Mouse (Mus musculus) forebrain, embryonic 10.5 days (tissue): ENCODE measurements around the gene Nfe2l2. TPM values are rescaled to one million over a fixed set of nuclear protein-coding genes. Genes with fewer than 3 reads are reported as not detected.
"Not testable (repeated sequence)": the region's sequence is repeated elsewhere in the genome, so short reads cannot be mapped to it uniquely, and the experiment has no call there.

Experiments
- DNase-seq: peaks from one replicate; pipeline ENCODE4 v3.0.0-alpha.2; 2017; ENCODE audit warnings: low spot score; ENCODE audit errors: extremely low spot score
- H3K27ac ChIP-seq: fragments of 300-500 bp; sonication (generic); 2 replicates; pipeline ENCODE4 v1.5.1; 2016; ENCODE audit warnings: mild to moderate bottlenecking
- H3K27me3 ChIP-seq: fragments of 300-500 bp; sonication (generic); 2 replicates; pipeline ENCODE4 v1.6.1; 2016; ENCODE audit warnings: mild to moderate bottlenecking; ENCODE audit not compliant: poor library complexity, severe bottlenecking
- H3K36me3 ChIP-seq: fragments of 300-500 bp; sonication (generic); replicated peaks from 2 replicates; pipeline ENCODE4 v1.6.1; 2016; ENCODE audit warnings: mild to moderate bottlenecking, moderate library complexity
- H3K4me1 ChIP-seq: fragments of 300-500 bp; sonication (generic); 2 replicates; pipeline ENCODE4 v1.6.1; 2016
- H3K4me3 ChIP-seq: fragments of 300-500 bp; sonication (generic); 2 replicates; pipeline ENCODE4 v1.5.1; 2016; ENCODE audit warnings: mild to moderate bottlenecking, moderate library complexity
- H3K9me3 ChIP-seq: fragments of 300-500 bp; sonication (generic); 2 replicates; pipeline ENCODE4 v1.6.1; 2016; ENCODE audit warnings: mild to moderate bottlenecking, moderate library complexity
- WGBS: fragments of 180-500 bp; shearing (Covaris S2); methylation state at CpG from one replicate; pipeline ENCODE4 v1.1.7; 2016; 5-methylcytosine and 5-hydroxymethylcytosine counted together
- polyA plus RNA-seq: library from polyadenylated mRNA; unstranded; fragments of >200 nt; fragmentation: Nextera tagmentation; extraction: Ambion mirVana; gene quantifications from 2 replicates; pipeline ENCODE4 v1.2.1, GENCODE M21; 2016

Gene Nfe2l2
- polyA plus RNA-seq, 1 experiment from 2014 or later: 23.8 TPM

DNA sequence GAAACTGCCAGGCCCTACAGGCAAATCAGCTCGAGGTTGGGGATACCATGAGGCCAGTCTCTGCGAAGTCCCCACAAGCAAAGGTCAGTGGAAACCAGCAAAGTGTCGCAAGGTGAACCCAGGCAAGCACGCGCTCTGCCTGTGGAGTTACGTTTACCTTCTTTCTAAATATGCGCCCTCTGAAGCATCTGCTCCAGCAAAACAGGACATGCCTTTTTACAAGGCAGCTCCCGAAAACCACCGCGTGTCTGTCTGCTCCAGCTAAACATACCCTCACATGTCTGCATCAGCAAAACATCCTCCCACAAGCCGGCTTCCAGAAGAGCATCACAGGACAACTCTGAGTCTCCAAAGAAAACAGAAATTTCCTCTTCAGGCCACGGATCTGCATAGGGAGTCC is 59.2 kb downstream of the Nfe2l2 start:
- Histone ChIP-seq H3K4me3 (no peak overlapping the region), H3K36me3 (no peaks in the 10 kb centered on the region), H3K27ac (no peak overlapping the region), H3K27me3 (no peaks in the 10 kb centered on the region), H3K4me1 (0 out of 2 replicates have a peak, but pooled peaks cover 2% of the 10 kb centered on the region), H3K9me3 (no peaks in the 10 kb centered on the region)
- DNase-seq: no peak
- WGBS: 94% methylated on average over 12 of the region's 12 CpGs

DNA sequence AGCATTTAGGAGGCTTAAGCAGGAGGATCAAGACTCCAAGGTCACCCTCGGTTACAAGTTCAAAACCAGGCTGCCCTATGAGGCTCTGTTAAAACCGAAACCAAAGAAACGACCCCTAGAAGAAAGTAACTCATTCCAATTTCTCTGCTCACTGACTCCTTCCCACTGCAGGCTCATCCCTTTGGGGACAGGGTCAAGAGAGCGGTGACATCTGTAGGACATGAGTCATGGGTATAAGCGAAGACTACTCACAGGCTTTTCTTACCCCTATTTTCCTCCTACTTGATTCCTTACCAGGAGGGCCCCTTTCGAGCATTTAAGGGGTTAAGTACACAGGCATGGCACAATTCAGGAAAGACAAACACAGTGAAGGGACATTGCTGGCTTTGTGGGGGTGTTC is 60.5 kb downstream of the Nfe2l2 start:
- Histone ChIP-seq H3K4me3 (no peak overlapping the region), H3K36me3 (no peaks in the 10 kb centered on the region), H3K27ac (no peak overlapping the region), H3K4me1 (0 out of 2 replicates have a peak, but pooled peaks cover 2% of the 10 kb centered on the region), H3K27me3 (no peaks in the 10 kb centered on the region), H3K9me3 (no peaks in the 10 kb centered on the region)
- DNase-seq: no peak
- 87% methylated on average over 6 of the region's 6 CpGs for WGBS

DNA sequence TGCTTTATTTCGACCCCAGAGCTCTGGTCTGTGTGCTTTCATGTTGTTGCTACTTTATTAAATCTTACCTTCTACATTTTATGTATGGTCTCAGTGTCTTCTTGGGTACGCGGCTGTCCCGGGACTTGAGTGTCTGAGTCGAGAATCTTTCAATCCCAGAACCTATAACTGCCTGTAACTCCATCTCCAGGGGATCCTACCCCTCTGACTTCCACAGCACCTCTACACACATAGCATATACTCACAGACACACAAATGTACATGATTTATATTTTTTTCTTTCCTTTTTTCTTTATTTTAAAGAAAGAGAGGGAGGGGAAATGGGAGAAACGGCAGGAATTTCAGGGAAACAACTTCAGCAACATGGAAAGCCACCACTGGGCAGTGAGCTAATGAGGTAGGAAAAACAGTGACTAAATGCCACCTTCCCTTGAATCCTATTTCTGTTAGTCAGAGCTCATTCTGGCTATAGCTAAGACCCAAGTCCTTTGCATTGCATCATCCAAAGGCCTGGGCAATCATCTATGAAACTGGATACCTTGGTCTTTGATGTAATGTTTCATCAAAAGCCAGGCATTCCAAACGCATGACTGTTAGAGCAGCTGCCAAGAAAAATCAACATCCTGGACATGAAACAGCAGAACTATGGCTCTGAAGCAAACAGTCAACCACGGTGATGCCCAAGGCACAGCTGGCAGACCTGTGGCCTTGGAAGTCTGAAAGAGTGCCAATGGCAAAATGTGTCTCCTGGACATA is 61.5 kb downstream of the Nfe2l2 start:
- Histone ChIP-seq H3K27me3 (no peaks in the 10 kb centered on the region), H3K4me1 (0 out of 2 replicates have a peak, but pooled peaks cover 2% of the 10 kb centered on the region), H3K4me3 (no peak overlapping the region), H3K36me3 (no peaks in the 10 kb centered on the region), H3K9me3 (no peaks in the 10 kb centered on the region), H3K27ac (no peak overlapping the region)
- no peak for DNase-seq
- 86% methylated on average over 8 of the region's 8 CpGs for whole genome bisulfite sequencing

DNA sequence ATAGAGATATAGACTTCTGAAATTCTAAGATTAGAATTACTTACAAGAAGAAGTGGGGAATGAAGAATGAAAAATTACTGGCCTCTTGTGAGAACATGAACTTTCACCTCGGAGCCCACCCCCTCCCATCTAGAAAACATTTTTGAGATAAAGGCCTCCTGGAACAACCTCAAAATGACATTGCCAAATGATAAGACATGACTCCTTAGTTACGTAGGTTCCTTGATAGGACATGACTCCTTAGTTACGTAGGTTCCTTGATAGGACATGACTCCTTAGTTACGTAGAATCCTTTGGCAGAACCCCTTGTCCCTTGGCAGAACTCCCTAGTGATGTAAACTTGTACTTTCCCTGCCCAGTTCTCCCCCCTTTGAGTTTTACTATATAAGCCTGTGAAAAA is 62.1 kb downstream of the Nfe2l2 start:
- not testable (repeated sequence) for H3K27ac ChIP-seq, H3K36me3 ChIP-seq, H3K4me1 ChIP-seq, H3K4me3 ChIP-seq, DNase-seq, H3K9me3 ChIP-seq, H3K27me3 ChIP-seq
- 95% methylated on average over 4 of the region's 4 CpGs for WGBS

DNA sequence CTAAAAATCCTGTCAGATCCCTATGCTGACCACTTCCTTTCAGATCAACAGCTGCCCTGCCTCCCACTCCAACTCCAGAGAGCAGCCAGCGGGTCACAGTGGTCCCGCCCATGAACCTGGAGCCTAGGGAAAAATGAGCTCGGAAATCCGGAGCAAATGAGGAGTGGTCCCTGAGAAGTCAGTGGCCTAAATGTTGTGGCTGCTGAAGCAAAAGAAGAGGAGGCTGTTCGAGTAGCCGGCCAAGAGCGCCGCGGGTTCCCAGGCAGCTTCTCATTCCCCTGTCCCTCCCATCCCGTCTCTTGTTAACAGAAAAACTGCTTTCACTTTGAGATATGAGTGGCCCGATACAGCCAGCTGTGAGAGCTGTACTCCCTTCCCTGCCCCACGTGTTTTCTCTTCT is 64.9 kb downstream of the Nfe2l2 start:
- not testable (repeated sequence) for H3K27me3 ChIP-seq, DNase-seq, H3K4me3 ChIP-seq, H3K27ac ChIP-seq, H3K4me1 ChIP-seq, H3K9me3 ChIP-seq, H3K36me3 ChIP-seq
- WGBS: 71% methylated on average over 11 of the region's 12 CpGs

DNA sequence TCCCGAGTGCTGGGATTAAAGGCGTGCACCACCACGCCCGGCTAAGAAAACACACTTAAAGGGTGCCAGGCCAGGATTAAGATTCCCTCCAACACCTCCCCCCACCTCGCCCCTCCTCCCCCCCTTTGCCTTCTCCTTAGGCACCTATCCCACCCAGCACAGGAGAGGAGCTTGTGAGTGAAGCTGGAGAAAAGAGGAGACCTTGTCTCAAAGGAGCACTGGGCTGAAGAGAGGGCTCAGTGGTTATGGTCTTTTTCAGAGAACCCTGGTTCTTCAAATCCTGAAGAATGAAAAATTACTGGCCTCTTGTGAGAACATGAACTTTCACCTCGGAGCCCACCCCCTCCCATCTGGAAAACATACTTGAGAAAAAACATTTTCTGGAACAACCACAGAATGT is 66.6 kb downstream of the Nfe2l2 start:
- not testable (repeated sequence) for H3K27me3 ChIP-seq
- 87% methylated on average over 6 of the region's 6 CpGs for WGBS

DNA sequence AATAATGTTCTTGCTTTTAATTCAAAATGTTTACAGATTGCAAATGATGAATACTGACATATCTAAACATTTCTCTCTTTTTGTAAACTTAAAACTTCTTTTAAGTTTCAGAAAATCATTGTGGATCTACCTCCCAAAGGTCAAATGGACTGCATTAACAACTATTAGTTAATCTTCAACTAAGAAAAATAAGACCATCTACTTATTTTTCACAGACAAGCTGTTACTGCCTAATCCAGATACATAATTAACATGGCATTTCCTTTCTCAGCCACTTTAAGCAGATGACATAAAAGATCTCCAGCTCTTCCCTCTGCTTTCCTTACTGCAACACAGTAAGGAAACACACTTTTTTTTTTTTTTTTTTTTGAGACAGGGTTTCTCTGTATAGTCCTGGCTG is 67.1 kb downstream of the Nfe2l2 start:
- H3K36me3 ChIP-seq: no peaks in the 10 kb centered on the region
- no peaks in the 10 kb centered on the region for H3K27me3 ChIP-seq
- DNase-seq: no peak
- no peak overlapping the region for H3K4me3 ChIP-seq
- no peaks in the 10 kb centered on the region for H3K9me3 ChIP-seq
- H3K27ac ChIP-seq: no peak overlapping the region
- peaks cover 4% of the 10 kb centered on the region; the same call in 1 of the 2 replicates for H3K4me1 ChIP-seq

More for the DNA sequence above, 66.6 kb downstream of the Nfe2l2 start:
- H3K36me3 ChIP-seq, H3K4me1 ChIP-seq, H3K27ac ChIP-seq, H3K9me3 ChIP-seq, H3K4me3 ChIP-seq, DNase-seq: not testable (repeated sequence)

DNA sequence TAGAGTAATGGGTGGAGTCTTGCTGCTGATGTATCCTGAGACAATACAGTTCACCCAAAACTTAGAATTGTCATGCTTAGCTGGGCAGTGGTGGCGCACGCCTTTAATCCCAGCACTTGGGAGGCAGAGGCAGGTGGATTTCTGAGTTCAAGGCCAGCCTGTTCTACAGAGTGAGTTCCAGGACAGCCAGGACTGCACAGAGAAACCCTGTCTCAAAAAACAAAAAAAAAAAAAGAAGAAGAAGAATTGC is 67.5 kb downstream of the Nfe2l2 start:
- not testable (repeated sequence) for H3K9me3 ChIP-seq, DNase-seq, H3K27me3 ChIP-seq, H3K27ac ChIP-seq, H3K4me1 ChIP-seq, H3K36me3 ChIP-seq, H3K4me3 ChIP-seq
- 98% methylated on average over 2 of the region's 2 CpGs for WGBS

DNA sequence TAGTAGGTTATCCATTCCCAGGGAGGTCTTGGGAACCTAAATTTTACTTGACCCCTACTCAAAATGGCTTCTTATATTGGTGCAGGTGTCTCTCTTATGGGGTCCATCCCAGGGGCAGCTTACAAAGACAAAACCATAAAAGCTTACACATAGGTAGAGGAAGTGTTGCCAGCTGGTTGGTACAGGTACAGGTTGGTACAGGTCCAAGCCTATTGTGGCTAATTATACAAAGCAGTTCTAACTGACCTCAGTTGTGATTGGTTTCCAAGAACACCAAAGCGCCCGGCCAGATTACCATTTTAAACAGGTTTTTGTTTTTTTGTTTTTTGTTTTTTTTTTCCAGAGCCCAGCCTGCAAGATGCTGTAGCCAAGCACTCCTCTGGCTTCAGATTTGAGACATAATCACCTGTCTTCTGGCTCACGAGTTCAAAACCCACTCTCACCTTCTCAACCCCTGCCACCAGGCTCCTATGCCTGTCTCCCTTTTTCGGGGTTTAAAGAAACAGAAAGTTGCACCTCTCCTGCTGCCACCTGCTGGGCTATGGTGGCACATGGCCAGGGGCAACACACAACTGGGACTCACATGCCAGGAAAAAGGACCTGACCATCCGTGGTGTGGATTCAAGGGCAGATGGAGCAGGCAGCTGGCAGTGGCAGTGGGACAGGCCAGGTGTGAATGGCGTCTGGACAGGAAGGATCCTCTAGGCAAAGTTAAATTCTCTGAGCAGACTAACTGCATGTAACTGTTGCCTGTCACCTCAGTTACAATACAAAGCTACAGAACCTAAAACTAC is 68.0 kb downstream of the Nfe2l2 start:
- no peaks in the 10 kb centered on the region for H3K27me3 ChIP-seq
- H3K36me3 ChIP-seq: no peaks in the 10 kb centered on the region
- WGBS: 82% methylated on average over 6 of the region's 6 CpGs
- DNase-seq: no peak
- H3K27ac ChIP-seq: no peak overlapping the region
- H3K4me1 ChIP-seq: peaks cover 4% of the 10 kb centered on the region; the same call in 1 of the 2 replicates
- H3K4me3 ChIP-seq: no peak overlapping the region
- no peaks in the 10 kb centered on the region for H3K9me3 ChIP-seq

DNA sequence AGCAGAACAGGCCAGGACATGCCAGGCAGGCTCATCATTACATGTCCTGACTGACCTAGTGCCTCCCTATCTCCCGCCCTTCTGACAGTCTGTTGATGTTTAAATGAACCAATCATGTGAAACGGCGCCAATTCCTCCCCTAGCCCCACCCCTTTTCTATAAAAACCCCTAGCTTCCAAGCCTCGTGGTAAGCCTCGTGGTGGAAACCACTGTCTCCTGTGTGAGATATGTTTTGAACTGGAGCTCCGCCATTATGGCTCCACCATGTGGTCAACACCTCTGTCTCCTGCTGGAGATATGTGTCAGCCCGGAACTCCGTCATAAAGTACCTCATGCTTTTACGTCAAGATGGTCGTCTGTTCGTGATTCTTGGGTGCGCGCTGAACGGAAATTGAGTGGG is 70.0 kb downstream of the Nfe2l2 start:
- H3K27me3 ChIP-seq, H3K9me3 ChIP-seq, H3K4me3 ChIP-seq, DNase-seq, H3K36me3 ChIP-seq, H3K27ac ChIP-seq, H3K4me1 ChIP-seq: not testable (repeated sequence)
- 95% methylated on average over 14 of the region's 14 CpGs for WGBS

DNA sequence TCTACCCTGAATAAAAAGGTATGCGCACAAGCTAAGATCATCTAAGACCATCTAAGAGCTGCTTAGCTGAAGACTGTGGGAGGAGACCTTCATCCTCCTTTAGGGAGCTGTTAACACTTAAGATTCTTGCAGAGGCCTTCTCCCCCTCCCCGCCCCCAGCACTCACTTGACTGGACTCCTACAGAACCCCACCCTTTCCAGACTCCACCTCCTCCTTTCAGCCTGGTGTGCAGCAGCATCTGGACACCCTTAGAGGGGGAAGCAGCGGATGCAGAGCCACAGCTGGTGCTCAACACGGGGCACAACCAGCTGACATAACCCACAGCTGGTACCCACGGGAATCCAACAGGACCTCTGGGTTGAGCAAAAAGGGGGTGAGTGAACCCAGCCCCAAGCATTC is 70.7 kb downstream of the Nfe2l2 start:
- Histone ChIP-seq H3K9me3 (no peaks in the 10 kb centered on the region), H3K36me3 (no peaks in the 10 kb centered on the region), H3K27me3 (no peaks in the 10 kb centered on the region), H3K4me3 (no peak overlapping the region), H3K27ac (no peak overlapping the region), H3K4me1 (peaks cover 4% of the 10 kb centered on the region; the same call in 1 of the 2 replicates)
- no peak for DNase-seq
- WGBS: 86% methylated on average over 5 of the region's 5 CpGs

DNA sequence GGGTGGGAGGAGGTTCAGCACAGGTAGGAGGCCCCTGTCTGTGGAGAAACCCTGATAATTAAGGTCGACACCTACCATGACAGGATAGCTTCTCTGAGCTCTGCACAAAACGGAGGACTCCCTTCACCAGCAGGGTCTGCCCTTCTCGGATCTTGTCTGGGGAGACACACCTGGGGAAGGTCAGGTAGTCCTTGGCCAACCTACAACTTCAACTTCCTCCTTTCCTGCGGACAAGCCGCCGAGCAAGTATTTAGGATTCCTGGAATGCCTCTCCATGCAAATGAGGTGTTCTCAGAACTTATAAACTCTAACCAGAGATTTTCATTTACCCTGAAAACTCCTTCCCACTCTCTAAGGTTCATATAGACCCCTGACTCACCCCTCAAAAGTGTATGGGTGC is 71.1 kb downstream of the Nfe2l2 start:
- WGBS: 89% methylated on average over 6 of the region's 6 CpGs

DNA sequence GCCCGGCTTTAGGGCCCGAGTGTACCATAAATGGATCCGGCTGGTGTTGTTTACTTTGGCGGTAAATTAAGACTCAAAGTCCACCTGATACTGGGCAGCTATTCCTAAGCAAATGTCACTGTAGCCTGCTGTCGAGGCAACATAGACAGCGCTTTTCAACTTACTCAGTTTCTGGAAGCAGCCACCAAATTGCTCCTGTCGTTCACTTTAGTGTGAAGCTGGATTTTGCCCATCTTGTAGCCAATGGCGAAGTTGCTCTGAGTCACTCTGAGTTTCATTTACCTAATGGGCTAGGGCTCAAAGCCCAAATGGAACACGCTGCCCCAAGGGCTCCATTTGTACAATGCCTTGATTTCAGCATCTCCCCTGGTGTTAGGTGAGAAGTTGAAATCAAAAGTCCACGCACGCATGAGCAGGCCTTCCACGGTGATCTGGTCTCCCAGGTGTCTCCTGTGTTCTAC is 71.7 kb downstream of the Nfe2l2 start:
- Histone ChIP-seq H3K4me3 (no peak overlapping the region), H3K27ac (no peak overlapping the region), H3K9me3 (no peaks in the 10 kb centered on the region), H3K27me3 (no peaks in the 10 kb centered on the region), H3K4me1 (peaks cover 4% of the 10 kb centered on the region; the same call in 1 of the 2 replicates), H3K36me3 (no peaks in the 10 kb centered on the region)
- WGBS: 93% methylated on average over 12 of the region's 12 CpGs
- no peak for DNase-seq

More for the DNA sequence above, 71.1 kb downstream of the Nfe2l2 start:
- no peak for DNase-seq
- Histone ChIP-seq H3K9me3 (no peaks in the 10 kb centered on the region), H3K4me1 (peaks cover 4% of the 10 kb centered on the region; the same call in 1 of the 2 replicates), H3K36me3 (no peaks in the 10 kb centered on the region), H3K4me3 (no peak overlapping the region), H3K27me3 (no peaks in the 10 kb centered on the region), H3K27ac (no peak overlapping the region)
